Mouse (Mus musculus) mature B cell (primary cell): ENCODE measurements around the gene Ccs.

Source experiments
- in situ Hi-C: fragments of 300-500 bp; cut with MboI; formaldehyde crosslinking; loops from 2 replicates; pipeline ENCODE4 v1.14.3; 2019

The Ccs gene

GRCm38 (mm10) chr19:4782891-4783290 lies 56.2 kb downstream of the Ccs start:
- in situ Hi-C loops, result no loop called here
